Mouse (Mus musculus) subcutaneous adipose tissue, adult 2 months (tissue): Measurements from ENCODE around the gene Olfr895. TPM values are rescaled to one million over a fixed set of nuclear protein-coding genes. Genes with fewer than 3 reads are reported as not detected.

Experiments used
- polyA plus RNA-seq: library from polyadenylated mRNA; depleted of rRNA; stranded (reverse); fragments of >200 nt; gene quantifications from 2 replicates; pipeline ENCODE4 v1.2.3, GENCODE M21; 2012; ENCODE audit warnings: low replicate concordance; rRNA removed

Gene Olfr895
- not detected in 2 replicates for polyA plus RNA-seq

DNA sequence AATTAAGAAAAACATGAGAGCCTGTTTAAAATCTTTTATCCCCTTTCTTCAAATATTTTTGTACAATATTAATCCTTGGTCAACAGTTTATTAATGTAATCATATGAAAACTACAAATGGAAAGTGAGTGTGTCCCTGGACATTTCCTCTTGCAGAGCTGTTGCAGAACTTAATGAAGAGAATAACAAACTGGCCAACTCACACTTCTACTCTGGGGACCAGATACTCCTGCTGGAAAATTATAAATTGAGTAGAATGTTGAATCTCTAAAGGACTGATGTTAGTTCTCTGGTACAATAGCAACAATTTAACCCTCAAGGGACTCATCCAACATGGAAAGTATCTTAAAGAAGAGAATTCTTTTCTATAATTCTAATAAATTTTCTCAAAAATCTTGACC is at the start of gene Olfr895:
TSS of gene Olfr895 (plus strand) at position 301 of the 400 bp plus-strand sequence.

GRCm38 (mm10) chr9:38252474-38252873 is 15.2 kb upstream of the Olfr895 start, which contains the start of gene Olfr143:
Olfr143 (plus strand) TSS chr9:38252774.

GRCm38 (mm10) chr9:38290807-38291206 is 23.2 kb downstream of the Olfr895 start, which contains the start of gene Olfr896-ps1:
Olfr896-ps1 (plus strand) TSS chr9:38291107.

Other genes with a start within 250 kb of the Olfr895 start
- gene Olfr883, start 242.0 kb upstream of the Olfr895 start, polyA plus RNA-seq = not detected in 2 replicates
- gene Olfr884, start 221.3 kb upstream of the Olfr895 start, polyA plus RNA-seq = not detected in 2 replicates
- not detected in 2 replicates for gene Olfr885, start 206.5 kb upstream of the Olfr895 start, polyA plus RNA-seq
- gene Olfr887, start 183.8 kb upstream of the Olfr895 start, polyA plus RNA-seq = not detected in 2 replicates
- gene Olfr888, start 159.7 kb upstream of the Olfr895 start, polyA plus RNA-seq = not detected in 2 replicates
- not detected in 2 replicates for gene Olfr889, start 152.7 kb upstream of the Olfr895 start, polyA plus RNA-seq
- not detected in 2 replicates for gene Olfr890, start 125.3 kb upstream of the Olfr895 start, polyA plus RNA-seq
- not detected in 2 replicates for gene Olfr891, start 87.0 kb upstream of the Olfr895 start, polyA plus RNA-seq
- gene Olfr893, start 59.5 kb upstream of the Olfr895 start, polyA plus RNA-seq = not detected in 2 replicates
- not detected in 2 replicates for gene Olfr894, start 49.8 kb upstream of the Olfr895 start, polyA plus RNA-seq
- gene Olfr143, start 15.1 kb upstream of the Olfr895 start, polyA plus RNA-seq = not detected in 2 replicates
- not detected in 2 replicates for gene Olfr896-ps1, start 23.3 kb downstream of the Olfr895 start, polyA plus RNA-seq
- gene Olfr25, start 61.2 kb downstream of the Olfr895 start, polyA plus RNA-seq = not detected in 2 replicates
- not detected in 2 replicates for gene Olfr898, start 80.6 kb downstream of the Olfr895 start, polyA plus RNA-seq
- not detected in 2 replicates for gene Olfr250, start 99.0 kb downstream of the Olfr895 start, polyA plus RNA-seq
- gene Olfr251, start 109.2 kb downstream of the Olfr895 start, polyA plus RNA-seq = not detected in 2 replicates
- gene Olfr147, start 133.8 kb downstream of the Olfr895 start, polyA plus RNA-seq = not detected in 2 replicates
- not detected in 2 replicates for gene Olfr901, start 161.6 kb downstream of the Olfr895 start, polyA plus RNA-seq
- gene Olfr902, start 179.8 kb downstream of the Olfr895 start, polyA plus RNA-seq = not detected in 2 replicates
- not detected in 2 replicates for gene Olfr904, start 195.3 kb downstream of the Olfr895 start, polyA plus RNA-seq
- not detected in 2 replicates for gene Olfr905, start 203.3 kb downstream of the Olfr895 start, polyA plus RNA-seq
- not detected in 2 replicates for gene Olfr906, start 219.2 kb downstream of the Olfr895 start, polyA plus RNA-seq
- not detected in 2 replicates for gene Olfr907, start 227.9 kb downstream of the Olfr895 start, polyA plus RNA-seq